Mouse (Mus musculus) kidney, adult 11 months (tissue): Measurements from ENCODE around the gene Mxra7.
A peak's percentile ranks its signal among the peaks of the same experiment; 100 is the strongest.
"Not testable (repeated sequence)": the region's sequence is repeated elsewhere in the genome, so short reads cannot be mapped to it uniquely, and the experiment has no call there.

Experiments
- DNase-seq: peaks from one replicate; pipeline ENCODE4 v3.0.0; 2022

Gene Mxra7

GRCm38 (mm10) chr11:116846593-116847181 is 18.8 kb upstream of the Mxra7 start:
- DNase-seq: no peak

DNA sequence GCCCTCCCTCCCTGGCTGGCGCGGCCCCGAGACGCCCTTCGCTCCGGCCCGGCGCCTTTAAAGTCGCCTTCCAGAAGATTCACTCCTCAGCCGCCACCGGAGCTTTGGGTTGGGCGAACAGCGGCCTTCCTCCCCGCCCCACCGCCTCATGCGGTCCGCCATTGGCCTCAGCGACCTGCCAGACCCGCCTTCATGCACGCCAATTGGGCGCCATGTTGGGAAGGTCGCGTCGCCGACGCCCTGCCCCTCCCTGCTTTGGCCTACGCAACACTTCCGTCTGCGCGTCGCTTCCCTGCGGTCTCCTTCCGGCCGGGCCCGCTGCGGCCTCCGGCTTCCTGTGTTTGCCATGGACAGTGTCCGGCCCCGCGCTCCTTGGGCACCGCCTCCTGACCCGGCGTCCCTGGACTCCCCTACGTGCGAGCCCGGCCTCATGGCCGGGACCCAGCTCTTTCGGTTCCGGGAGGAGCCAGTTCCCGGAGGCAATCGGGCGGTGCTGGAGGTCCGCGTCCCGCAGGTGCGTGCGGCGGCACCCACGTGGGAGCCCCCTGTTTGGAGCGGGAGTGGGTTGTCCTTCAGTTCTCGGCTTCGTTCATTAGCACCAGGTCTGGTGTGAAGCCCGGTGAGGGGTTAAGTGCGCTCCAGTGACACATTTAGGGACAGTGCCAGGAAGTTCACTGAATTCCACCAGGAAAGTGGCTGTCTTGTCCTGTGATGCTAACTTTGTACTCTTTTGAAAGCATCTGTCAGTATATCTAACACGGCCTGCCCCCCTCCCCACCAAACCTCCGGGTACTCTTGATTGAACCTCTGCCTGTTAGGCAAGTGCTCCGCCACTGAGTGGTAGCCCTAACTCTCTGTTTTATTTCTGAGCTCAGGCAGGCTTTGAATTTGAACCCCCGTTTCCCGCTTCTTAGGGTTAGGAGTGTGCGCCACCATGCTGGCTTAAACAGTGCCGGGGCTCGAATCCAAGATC is 15.7 kb upstream of the Mxra7 start, which contains the start of the genes Mettl23 and Jmjd6:
Gene Mettl23 (plus strand): TSS at position 18 of the 973 bp plus-strand sequence.
Gene Jmjd6 (minus strand): TSS at position 189 of the 973 bp plus-strand sequence.
- DNase-seq: peak; percentile 99

- peak; percentile 62 for DNase-seq
These were observed 14.8 kb upstream of the Mxra7 start for GRCm38 (mm10) chr11:116842531-116843260.

DNA sequence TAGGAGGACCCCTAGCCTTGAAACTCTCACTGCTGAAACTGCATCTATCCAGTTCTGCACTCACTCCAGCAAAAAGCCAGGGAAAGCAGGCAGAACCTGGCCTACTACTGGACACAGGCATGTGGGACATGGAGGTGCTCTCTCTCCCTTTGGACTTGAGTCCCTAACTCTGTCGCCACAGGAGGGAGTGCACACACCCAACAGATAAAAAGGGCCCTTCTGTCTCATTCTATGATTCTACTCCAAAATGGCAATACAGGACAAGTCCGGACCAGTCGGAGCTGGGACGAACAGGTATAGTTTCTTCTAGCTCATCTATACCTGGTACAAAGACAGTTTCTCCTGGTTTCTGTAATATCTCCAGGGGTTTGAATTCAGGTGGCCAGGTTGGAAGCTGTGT is 12.9 kb upstream of the Mxra7 start:
- no peak for DNase-seq

GRCm38 (mm10) chr11:116839601-116840000 is 11.8 kb upstream of the Mxra7 start:
- DNase-seq: no peak

- no peak for DNase-seq
These were observed 11.1 kb upstream of the Mxra7 start for GRCm38 (mm10) chr11:116838936-116839335.

- no peak for DNase-seq
These were observed 9.6 kb upstream of the Mxra7 start for GRCm38 (mm10) chr11:116837441-116837840.

DNA sequence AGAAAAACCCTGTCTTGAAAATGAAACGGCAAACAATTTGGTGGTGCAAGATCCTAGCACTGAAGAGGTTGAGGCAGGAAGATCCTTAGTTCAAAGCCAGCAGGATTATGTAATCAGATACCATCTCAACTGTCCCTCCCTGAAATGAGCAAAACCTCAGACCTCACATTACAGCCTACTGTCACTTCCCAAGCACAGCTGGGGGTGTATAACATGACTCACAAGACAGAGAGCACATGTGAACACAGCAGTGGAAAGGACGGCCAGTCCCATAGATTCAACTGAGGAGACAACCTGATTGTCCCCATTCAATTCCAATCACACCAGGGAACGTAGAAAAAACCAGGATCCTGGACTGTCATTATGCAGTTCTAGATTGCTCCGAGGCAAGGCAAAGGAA is 8.4 kb upstream of the Mxra7 start:
- DNase-seq: no peak

DNA sequence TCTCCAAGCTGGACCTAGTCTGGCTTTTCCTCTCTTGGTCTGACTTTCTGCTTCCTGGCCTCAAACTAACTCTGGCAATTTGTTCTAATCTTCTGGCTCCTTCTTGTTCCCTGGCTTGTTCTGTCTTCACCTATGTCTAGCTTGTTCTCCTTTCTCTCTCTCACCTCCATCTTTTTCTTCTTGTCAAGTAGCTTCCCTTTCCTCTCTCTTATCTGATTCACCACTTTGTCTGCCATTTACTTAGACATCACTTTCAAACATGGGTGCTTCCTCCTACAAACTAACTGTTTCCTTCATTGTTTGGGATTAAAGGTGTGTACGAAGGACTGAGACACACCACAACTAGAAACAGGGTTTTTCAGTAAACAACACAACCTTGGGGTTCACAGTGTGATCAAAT is 7.1 kb upstream of the Mxra7 start:
- DNase-seq: no peak

DNA sequence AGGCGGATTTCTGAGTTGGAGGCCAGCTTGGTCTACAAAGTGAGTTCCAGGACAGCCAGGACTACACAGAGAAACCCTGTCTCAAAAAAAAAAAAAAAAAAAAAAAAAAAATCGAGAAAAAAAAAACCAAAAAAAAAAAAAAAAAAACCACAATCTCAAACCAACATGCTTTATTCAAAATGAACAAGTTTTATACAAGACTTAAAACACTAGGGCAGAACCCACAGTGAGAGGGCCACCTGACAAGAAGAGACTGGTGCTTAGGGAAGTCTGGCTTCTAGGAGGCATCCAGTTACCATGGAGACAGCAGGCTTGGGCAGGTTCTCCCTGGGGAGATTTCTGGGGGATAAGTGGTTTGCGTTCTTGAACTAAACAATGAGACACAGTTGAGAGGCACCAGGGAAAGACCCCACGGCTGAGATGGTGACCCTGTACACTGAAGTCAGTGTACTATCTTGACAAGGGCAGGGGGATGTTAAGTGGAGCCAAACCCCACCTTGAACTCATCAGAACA is 4.4 kb upstream of the Mxra7 start:
- no peak for DNase-seq

DNA sequence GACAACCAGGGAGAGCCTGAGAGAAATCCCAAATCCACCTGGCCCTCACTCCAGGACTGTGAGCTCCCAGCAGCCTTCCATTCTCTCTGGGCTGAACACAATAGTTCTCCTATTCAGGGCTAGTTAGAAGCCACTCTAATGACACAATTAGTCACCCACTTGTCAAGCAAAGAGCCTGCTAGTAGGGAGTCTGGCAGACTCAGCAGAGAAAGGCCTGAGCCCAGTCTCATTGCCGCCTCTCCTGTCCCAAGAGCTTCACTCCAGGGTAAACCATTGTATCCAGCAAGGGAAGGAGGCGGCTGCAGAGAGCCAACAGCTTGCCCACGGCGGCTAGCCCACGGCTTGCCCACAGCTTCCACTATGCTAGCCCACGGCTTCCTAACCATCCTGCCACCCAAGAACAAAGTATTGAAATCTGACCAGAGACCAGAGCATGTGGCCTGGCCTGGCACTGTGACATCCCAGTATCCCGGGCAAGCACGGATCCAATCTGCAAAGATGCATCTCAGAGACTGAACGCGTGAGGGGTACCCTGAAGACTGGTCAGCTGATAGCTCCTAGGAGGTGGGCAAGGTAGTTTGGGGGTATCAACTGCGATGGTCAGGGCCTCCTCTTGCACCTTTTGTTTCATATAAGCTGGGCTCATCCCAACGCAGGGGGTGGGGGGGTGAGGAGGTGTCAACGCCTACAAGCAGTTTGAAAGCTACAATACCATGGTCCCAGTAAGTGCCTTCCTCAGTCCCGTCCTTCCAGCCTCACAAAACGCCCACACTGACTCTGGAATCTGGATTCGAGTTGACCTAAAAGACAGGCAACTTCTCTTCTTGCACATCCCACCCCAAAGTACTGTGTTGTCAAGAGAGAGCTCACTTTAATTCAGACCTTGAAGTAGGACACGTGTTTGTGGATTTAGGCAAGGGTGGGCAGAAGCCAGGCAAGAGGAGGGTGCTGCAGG is 1.0 kb downstream of the Mxra7 start:
- DNase-seq: no peak

DNA sequence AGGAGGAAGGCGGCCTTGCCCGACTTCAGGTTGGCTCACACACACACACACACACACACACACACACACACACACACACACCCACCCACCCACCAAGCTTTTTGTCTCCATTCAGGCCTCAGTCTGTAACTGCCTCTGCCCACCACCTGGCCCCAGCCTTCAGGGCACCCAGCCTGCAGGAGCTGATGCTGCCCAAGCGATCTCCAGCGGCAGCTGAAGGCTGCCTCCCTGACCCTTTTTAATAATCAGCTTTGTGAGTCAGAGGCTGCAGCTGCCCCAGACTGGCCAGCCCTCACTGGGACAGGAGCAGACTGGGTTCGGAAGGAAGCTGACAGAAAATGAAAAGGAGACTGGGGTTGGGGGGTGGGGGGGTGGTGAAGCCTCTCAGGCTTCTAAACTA is 2.6 kb downstream of the Mxra7 start:
- no peak for DNase-seq

DNA sequence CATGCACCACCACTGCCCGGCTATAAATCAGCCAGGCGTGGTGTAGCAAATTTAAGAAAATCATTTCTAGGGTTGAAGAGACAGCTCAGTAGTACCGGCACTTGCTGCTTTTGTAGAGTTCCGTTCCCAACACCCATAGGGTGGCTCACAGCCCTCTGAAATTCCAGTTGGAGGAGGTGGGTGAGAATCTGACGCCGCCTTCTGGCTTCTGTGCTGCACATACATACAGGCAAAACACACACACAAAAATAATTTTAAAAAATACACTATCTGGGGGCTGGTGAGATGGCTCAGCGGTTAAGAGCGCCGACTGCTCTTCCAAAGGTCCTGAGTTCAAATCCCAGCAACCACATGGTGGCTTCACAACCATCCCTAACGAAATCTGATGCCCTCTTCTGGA is 4.0 kb downstream of the Mxra7 start:
- DNase-seq: not testable (repeated sequence)

DNA sequence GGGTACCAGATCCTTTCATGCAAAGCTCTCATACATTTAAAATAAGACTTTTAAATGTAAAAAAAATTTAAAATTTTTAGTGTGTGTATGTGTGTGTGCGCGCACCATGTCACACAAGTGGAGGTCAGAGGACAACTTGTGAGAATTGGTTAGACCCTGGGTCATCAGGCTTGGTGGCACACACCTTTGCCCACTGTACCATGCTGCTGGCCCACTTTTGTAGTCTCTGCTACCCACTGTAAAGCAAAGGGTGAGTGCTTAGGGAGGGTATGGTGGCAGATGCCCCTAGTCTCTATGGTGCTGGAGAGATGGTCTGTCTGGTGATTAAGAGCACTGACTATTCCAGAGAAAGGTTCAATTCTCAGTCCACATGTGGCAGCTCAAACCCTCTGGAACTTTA is 4.6 kb downstream of the Mxra7 start:
- DNase-seq: no peak

DNA sequence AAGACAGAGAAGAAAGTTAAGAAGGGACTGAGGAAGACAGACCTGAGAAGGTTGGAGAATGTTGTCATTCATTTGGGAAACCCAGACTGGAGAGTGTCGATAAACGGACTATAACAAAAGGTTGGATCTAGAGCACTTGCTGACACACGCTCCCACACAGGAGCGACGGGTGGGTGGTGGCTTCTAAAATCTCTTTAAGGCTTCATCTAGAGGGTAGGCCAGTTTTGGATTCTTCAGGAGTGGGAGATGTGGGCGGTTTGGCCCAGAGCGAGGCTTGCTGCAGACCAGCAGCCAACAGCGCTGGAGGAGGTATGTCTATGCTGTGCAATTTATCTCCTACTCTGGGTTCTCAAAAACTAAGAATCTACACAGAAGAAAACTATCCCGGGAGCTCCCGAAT is 5.2 kb downstream of the Mxra7 start:
- DNase-seq: no peak

DNA sequence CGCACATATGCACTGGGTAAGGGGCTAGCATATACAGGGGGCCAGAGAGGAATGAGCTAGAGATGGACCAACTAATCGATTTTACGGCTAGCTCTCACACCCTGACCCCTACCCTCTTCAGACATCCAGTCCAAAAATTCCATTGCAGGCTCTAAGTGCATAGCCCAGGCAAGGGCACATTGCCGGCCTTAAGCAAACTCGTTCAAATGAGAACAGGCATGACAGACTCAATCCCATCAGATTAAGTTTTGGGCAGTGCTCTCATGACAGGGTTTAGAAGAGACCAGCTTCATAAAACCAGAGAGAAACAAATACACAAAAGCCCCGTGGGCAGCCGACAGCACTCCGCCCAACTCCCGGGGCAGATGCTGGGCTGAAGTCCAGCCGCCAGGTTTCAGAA is 5.6 kb downstream of the Mxra7 start:
- no peak for DNase-seq

DNA sequence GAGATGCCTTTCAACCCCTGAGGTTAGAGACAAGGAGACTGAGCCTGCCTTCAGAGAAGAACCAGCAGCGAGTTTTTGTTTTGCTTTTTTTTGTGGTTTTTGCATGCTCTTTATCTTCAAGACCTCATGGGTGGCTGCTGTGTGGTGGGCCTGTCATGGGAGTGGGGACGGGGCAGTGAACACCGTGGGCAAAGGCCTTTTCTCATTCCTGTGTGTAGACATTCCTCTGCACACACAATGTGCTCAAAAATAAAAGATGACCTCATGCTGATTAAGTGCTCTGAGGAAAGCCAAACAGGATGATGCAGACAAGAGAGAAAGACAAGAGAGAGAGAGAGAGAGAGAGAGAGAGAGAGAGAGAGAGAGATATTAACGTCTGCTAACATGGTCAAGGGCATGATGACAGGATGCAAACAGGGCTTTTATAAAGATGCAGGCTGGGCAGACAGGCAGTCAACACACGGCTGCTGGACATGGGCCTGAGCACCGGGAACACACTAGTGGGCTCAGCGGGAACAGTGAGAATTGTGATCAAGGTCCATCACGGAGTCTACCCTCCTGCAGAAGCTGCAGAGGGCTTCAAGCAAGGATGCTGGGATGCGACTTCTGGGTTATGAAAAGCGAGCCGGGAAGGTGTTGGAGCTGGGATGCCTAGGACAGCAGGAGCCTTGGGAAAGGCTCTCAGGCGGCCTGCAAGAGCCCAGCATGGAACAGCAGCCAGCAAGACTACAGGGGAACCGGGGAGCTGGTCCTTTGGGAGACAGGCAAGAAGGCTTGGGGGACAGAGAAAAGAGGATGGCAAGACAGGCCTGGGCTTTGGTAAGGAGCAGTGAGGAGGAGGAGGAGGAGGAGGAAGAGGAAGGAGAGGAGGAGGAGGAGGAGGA is 6.5 kb downstream of the Mxra7 start:
- no peak for DNase-seq

DNA sequence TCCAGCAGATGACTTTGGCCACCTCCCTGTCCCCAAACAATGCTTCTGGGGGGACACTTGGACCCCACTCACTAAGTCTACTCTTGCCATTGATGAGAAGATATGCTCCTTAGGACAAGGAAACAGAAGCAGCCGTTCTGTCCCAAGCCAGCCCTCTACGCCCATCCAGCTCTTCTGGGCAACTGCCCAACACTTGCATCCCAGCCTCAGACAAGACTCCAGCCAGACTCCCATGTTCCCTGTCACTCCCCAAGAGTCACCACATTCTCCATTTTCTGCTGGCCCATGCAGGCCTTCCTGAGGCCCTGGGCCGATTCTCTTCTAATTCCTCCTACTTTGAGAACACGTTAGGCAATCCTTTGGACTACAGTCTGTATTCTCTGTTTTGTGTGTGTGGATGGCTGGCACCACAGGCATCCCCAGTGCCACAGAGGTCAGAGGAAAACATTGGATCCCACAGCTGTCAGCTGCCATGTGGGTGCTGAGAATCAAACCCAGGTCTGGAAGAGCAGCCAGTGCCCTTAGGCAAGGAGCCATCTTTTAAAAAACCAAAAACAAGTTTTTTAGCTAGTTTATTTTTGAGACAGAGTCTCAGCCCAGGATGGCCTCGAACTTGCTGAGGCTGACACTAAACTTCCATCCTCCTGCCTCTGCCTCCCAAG is 7.8 kb downstream of the Mxra7 start:
- DNase-seq: no peak

- DNase-seq: no peak
These were observed 9.1 kb downstream of the Mxra7 start for GRCm38 (mm10) chr11:116818722-116819121.

DNA sequence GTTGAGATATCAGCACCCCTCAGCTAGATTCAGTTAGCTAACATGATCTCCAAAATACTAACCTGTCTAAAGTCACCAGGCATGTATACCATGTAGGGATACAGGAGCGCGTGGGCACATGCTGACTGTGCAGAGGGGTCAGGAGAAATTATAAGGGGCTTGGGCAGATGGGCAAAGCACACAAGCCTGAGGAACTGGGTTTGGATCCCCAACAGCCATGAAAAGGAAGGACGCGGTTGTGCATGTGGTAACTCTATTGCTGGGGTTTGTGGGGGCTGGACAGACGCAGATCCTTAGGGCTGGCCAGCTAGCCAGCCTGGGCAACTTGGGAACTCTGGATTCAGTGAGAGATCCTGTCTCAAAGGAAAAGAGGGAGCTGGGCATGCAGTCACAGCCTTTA is 10.3 kb downstream of the Mxra7 start:
- DNase-seq: no peak
